Mouse (Mus musculus): Measurements from ENCODE around the gene Cym. TPM values are rescaled to one million over a fixed set of nuclear protein-coding genes. Genes with fewer than 3 reads are reported as not detected.

The Cym gene
- 0.12 and 0.13 TPM in 2 replicates for polyA plus RNA-seq (2015; fragmentation: Nextera tagmentation; extraction: Ambion mirVana)

DNA sequence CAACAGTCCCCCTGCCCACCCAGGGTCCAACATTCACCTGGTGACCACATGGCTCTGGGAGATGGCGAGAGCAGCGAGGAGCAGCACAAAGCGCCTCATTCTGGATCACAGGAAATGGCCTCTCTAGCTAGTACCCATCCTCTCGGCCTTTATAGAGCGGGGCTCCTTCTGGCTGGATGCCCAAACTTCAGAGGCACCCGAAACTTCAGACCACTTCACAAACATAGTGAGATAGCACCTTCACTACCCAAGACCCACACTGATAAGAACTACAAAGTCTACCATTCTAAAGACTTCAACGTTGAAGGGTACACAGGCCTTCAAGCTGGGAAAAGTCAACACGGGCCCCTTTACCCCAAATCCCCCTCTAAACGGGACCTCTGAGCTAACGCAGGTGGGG is at the start of gene Cym:
Cym (minus strand) TSS at position 125 of the 400 bp plus-strand sequence.
- Histone ChIP-seq H3K4me1 (ENCODE audit: control insufficient read depth, insufficient read depth, low read depth, low read length) (no peaks in the 10 kb centered on the region), H3K9me3 (ENCODE audit: control insufficient read depth, low read length) (no peaks in the 10 kb centered on the region), H3K27me3 (replicated peaks; ENCODE audit: control insufficient read depth, insufficient read depth, low read length) (no peaks in the 10 kb centered on the region), H3K4me2 (ENCODE audit: low read length) (no peak within 1 kb of the TSS), H3K9ac (ENCODE audit: low read depth, low read length) (no peak within 1 kb of the TSS), H3K27ac (ENCODE audit: low read depth, low read length) (no peak within 1 kb of the TSS), H3K4me3 (ENCODE audit: low read length) (no peak within 1 kb of the TSS), H3K36me3 (ENCODE audit: control insufficient read depth, insufficient read depth, low read length) (no peaks in the 10 kb centered on the region)
- 90% methylated on average over 10 of the region's 10 CpGs for WGBS
- ATAC-seq: no peak

DNA sequence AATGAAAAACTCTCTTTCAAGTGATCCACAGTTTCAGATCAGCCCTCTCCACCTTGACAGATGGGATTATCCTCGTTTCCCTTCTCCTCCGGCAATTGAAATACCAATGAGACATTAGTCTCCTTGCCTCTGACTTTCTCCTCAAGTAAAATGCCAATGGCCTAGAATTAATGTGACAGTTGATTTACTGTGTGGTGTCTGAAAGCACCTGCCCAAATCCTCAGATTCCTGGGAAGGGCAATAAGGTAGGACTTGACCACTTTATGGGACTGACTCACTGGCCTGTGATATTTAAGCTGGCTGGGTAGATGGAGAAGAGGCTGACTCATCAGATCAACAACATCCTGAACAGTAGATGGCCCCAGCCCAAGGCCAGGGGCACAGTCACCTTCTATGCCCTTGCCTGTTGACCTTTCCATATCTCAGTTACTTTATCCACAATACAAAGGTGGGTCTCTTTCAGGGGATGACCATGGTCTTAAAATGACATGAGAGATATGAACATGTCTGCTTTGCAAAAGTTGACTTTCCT is 45.3 kb upstream of the Cym start:
- WGBS: 75% methylated on average over 2 of the region's 2 CpGs
- H3K4me1 ChIP-seq (ENCODE audit: control insufficient read depth, insufficient read depth, low read depth, low read length): no peaks in the 10 kb centered on the region
- H3K36me3 ChIP-seq (ENCODE audit: control insufficient read depth, insufficient read depth, low read length): no peaks in the 10 kb centered on the region
- no peak overlapping the region for H3K4me3 ChIP-seq (ENCODE audit: low read length)
- no peak overlapping the region for H3K27ac ChIP-seq (ENCODE audit: low read depth, low read length)
- no peak overlapping the region for H3K9ac ChIP-seq (ENCODE audit: low read depth, low read length)
- no peak for ATAC-seq
- no peaks in the 10 kb centered on the region for H3K27me3 ChIP-seq (replicated peaks; ENCODE audit: control insufficient read depth, insufficient read depth, low read length)
- H3K4me2 ChIP-seq (ENCODE audit: low read length): no peak overlapping the region
- no peaks in the 10 kb centered on the region for H3K9me3 ChIP-seq (ENCODE audit: control insufficient read depth, low read length)

DNA sequence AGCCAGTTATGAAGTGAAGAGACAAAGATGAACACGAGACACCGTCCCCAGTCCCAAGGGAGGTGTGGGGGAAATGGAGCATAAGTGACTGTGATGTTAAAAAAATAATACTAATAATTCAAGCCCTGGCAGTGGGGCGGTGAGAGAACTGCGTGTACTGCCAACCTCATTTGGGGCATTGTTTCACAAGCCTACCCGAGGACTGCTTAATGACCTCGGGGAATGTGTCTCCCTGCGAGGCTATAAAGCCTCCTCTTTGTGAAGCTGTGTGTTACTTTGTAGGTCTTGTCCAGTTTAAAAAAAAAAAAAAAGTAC is 40.3 kb upstream of the Cym start:
- Histone ChIP-seq H3K9ac (ENCODE audit: low read depth, low read length) (no peak overlapping the region), H3K4me3 (ENCODE audit: low read length) (no peak overlapping the region), H3K4me1 (ENCODE audit: control insufficient read depth, insufficient read depth, low read depth, low read length) (peaks cover 7% of the 10 kb centered on the region), H3K9me3 (ENCODE audit: control insufficient read depth, low read length) (no peaks in the 10 kb centered on the region), H3K36me3 (ENCODE audit: control insufficient read depth, insufficient read depth, low read length) (no peaks in the 10 kb centered on the region), H3K4me2 (ENCODE audit: low read length) (no peak overlapping the region), H3K27me3 (replicated peaks; ENCODE audit: control insufficient read depth, insufficient read depth, low read length) (no peaks in the 10 kb centered on the region), H3K27ac (ENCODE audit: low read depth, low read length) (no peak overlapping the region)
- WGBS: 29% methylated on average over 7 of the region's 7 CpGs
- ATAC-seq: peak; percentile 46

DNA sequence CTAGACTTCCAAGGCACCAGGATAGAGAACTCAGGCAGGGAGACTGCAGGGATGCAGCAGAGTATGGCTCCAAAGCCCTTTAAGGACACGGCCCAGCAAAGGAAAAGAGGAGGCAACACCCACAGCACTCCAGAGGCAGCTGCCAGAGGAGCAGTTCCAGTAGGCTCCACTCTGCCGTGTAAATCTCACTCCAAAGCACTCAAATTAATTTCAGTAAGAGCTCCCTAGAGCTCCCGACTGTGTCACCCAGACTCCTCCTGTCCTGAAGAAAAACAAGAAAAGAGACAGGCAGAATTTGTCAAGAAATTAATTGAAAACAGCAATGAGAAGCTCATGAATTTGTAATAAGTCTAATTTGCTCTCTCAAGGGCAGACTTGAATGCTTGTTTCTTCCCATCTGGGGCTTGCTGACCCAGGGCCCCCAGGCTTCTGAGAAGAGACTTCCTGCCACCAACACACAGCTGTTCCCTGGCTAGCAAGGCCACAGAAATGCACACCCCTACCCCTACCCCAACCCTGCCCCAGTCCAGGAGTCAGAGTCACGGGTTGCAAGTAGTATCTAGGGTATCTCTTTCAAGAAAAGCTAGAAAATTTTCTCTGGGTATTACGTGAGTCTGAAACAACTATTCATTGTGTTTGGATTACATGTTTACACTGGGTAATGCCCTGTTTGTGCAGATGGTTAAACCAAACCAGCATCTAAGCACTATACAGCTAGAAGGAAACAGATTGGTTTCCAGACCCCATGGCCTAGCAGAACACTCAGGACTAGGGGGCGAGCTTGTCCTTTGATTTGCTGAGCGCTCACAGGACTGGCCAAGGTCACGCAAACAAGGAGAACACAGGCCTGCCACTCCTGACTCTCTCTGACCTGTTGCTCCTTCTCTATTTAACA is 39.7 kb upstream of the Cym start:
- WGBS: 36% methylated on average over 8 of the region's 8 CpGs
- Histone ChIP-seq H3K4me2 (ENCODE audit: low read length) (no peak overlapping the region), H3K4me1 (ENCODE audit: control insufficient read depth, insufficient read depth, low read depth, low read length) (peaks cover 7% of the 10 kb centered on the region), H3K27ac (ENCODE audit: low read depth, low read length) (no peak overlapping the region), H3K4me3 (ENCODE audit: low read length) (no peak overlapping the region), H3K36me3 (ENCODE audit: control insufficient read depth, insufficient read depth, low read length) (no peaks in the 10 kb centered on the region), H3K9ac (ENCODE audit: low read depth, low read length) (no peak overlapping the region), H3K9me3 (ENCODE audit: control insufficient read depth, low read length) (no peaks in the 10 kb centered on the region), H3K27me3 (replicated peaks; ENCODE audit: control insufficient read depth, insufficient read depth, low read length) (no peaks in the 10 kb centered on the region)
- ATAC-seq: peak; percentile 55

DNA sequence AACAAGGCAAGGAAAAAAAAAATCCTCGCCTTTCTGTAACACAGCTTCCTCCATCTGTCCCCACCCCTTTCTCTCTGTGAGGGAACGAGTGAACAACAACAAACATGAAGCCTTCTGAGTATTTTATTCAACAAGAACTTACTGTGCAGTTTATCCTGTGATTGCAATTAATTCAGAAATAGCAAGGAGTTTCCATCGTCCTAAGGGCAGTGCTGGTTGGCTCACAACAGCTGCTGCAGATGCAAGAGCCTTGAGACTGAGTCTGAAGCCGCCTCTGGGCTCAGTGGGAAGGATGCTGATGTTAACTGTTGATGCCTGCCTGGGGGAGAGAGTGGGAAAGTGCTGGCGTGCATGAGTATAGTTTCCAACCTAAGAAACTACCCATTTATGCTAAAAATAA is 36.4 kb upstream of the Cym start:
- no peaks in the 10 kb centered on the region for H3K27me3 ChIP-seq (replicated peaks; ENCODE audit: control insufficient read depth, insufficient read depth, low read length)
- peaks cover 7% of the 10 kb centered on the region for H3K4me1 ChIP-seq (ENCODE audit: control insufficient read depth, insufficient read depth, low read depth, low read length)
- H3K4me3 ChIP-seq (ENCODE audit: low read length): no peak overlapping the region
- H3K4me2 ChIP-seq (ENCODE audit: low read length): no peak overlapping the region
- WGBS: 47% methylated on average over 5 of the region's 5 CpGs
- no peak overlapping the region for H3K9ac ChIP-seq (ENCODE audit: low read depth, low read length)
- no peaks in the 10 kb centered on the region for H3K9me3 ChIP-seq (ENCODE audit: control insufficient read depth, low read length)
- no peaks in the 10 kb centered on the region for H3K36me3 ChIP-seq (ENCODE audit: control insufficient read depth, insufficient read depth, low read length)
- no peak for ATAC-seq
- no peak overlapping the region for H3K27ac ChIP-seq (ENCODE audit: low read depth, low read length)

DNA sequence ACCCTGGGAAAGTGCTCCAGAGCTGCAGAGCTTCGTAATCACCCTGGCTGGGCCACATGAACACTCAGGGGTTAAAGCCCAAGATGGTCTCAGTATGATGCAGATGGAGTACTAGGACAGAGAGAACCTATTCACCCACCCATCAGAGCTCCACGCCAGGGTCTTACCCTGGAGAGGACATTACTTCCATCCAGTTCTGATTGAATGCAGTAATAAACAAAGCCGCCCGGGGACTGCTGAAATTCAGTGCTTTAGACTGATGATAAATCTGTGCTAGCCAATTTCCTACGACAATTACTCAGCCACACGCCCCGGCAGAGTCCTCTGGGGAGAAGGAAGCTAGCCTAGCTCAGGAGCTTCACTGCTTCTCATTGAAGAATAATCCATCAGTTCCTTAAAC is 35.2 kb upstream of the Cym start:
- no peaks in the 10 kb centered on the region for H3K36me3 ChIP-seq (ENCODE audit: control insufficient read depth, insufficient read depth, low read length)
- peak; percentile 27; the same call in 1 of the 2 replicates for ATAC-seq
- no peak overlapping the region for H3K27ac ChIP-seq (ENCODE audit: low read depth, low read length)
- H3K27me3 ChIP-seq (replicated peaks; ENCODE audit: control insufficient read depth, insufficient read depth, low read length): no peaks in the 10 kb centered on the region
- H3K4me2 ChIP-seq (ENCODE audit: low read length): no peak overlapping the region
- 40% methylated on average over 7 of the region's 7 CpGs for WGBS
- no peaks in the 10 kb centered on the region for H3K9me3 ChIP-seq (ENCODE audit: control insufficient read depth, low read length)
- H3K4me1 ChIP-seq (ENCODE audit: control insufficient read depth, insufficient read depth, low read depth, low read length): peaks cover 7% of the 10 kb centered on the region
- H3K4me3 ChIP-seq (ENCODE audit: low read length): no peak overlapping the region
- no peak overlapping the region for H3K9ac ChIP-seq (ENCODE audit: low read depth, low read length)

DNA sequence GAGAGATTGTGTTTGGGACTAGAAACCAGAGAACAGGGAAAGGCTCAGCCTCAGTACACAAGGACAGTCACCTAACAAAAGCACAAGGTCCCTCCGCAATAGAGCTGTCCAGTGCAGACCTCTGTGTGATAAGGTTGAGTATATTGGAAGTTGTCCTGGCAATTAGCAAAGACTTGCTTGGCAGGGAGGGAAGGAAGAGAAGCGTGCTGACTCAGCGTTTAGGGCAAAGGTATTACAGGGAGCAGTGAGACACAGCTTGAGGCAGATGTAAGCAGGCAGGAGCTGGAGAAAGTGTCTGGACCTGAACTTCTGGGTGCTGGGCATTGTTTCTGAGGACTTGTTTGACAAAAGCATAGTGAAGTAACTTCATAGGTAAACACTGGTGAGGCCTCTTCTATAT is 34.5 kb upstream of the Cym start:
- no peaks in the 10 kb centered on the region for H3K9me3 ChIP-seq (ENCODE audit: control insufficient read depth, low read length)
- no peak overlapping the region for H3K4me3 ChIP-seq (ENCODE audit: low read length)
- no peak overlapping the region for H3K4me2 ChIP-seq (ENCODE audit: low read length)
- 0 out of 2 replicates have a peak, but pooled peaks have one; percentile 19 for ATAC-seq
- 82% methylated on average over 3 of the region's 3 CpGs for WGBS
- H3K27ac ChIP-seq (ENCODE audit: low read depth, low read length): no peak overlapping the region
- no peaks in the 10 kb centered on the region for H3K27me3 ChIP-seq (replicated peaks; ENCODE audit: control insufficient read depth, insufficient read depth, low read length)
- no peak overlapping the region for H3K9ac ChIP-seq (ENCODE audit: low read depth, low read length)
- no peaks in the 10 kb centered on the region for H3K36me3 ChIP-seq (ENCODE audit: control insufficient read depth, insufficient read depth, low read length)
- H3K4me1 ChIP-seq (ENCODE audit: control insufficient read depth, insufficient read depth, low read depth, low read length): peaks cover 7% of the 10 kb centered on the region

DNA sequence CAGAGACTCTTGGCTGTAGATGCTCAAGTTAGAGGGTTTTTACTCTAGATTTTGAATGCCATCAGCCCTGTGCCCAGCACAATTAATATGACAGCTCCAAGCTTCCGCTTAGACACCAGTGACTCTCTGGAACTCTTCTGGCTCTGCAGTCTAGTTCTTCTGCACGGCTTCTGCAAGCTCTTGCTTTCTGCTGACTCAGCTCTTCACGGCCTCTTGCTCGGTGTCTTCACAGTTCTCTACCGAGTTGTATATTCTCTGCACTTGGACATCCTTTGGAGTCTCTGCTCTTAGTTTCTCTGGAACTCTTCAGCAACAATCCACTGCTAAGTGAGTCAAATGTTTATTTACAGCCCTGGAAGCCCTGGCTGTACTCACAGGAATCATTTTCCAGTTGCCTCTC is 32.4 kb upstream of the Cym start:
- H3K4me1 ChIP-seq (ENCODE audit: control insufficient read depth, insufficient read depth, low read depth, low read length): peaks cover 4% of the 10 kb centered on the region
- WGBS: 79% methylated on average over 5 of the region's 5 CpGs
- H3K9ac ChIP-seq (ENCODE audit: low read depth, low read length): no peak overlapping the region
- ATAC-seq: no peak
- H3K9me3 ChIP-seq (ENCODE audit: control insufficient read depth, low read length): no peaks in the 10 kb centered on the region
- no peaks in the 10 kb centered on the region for H3K36me3 ChIP-seq (ENCODE audit: control insufficient read depth, insufficient read depth, low read length)
- no peak overlapping the region for H3K4me3 ChIP-seq (ENCODE audit: low read length)
- H3K27ac ChIP-seq (ENCODE audit: low read depth, low read length): no peak overlapping the region
- no peak overlapping the region for H3K4me2 ChIP-seq (ENCODE audit: low read length)
- H3K27me3 ChIP-seq (replicated peaks; ENCODE audit: control insufficient read depth, insufficient read depth, low read length): no peaks in the 10 kb centered on the region

DNA sequence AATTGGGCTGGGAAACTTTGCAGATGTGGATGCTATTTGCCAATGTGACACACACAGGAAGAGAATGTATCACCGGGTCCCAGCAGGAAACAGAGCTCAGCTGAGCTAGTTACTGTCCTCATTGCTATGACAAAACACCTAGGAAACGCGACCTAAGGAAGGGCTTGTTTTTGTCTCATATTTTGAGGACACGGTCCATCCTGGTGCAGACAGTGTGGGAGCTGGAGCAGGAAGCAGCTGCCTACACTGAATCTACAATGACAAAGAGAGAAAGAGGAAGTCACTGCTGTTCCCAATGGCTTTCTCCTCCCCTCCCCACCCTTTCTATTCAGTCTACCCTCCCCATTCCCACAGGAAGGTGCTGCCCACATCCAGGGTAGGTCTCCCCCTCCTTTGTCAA is 30.5 kb upstream of the Cym start:
- Histone ChIP-seq H3K27me3 (replicated peaks; ENCODE audit: control insufficient read depth, insufficient read depth, low read length) (no peaks in the 10 kb centered on the region), H3K4me1 (ENCODE audit: control insufficient read depth, insufficient read depth, low read depth, low read length) (peaks cover 3% of the 10 kb centered on the region; the same call in 1 of the 2 replicates)
- 77% methylated on average over 4 of the region's 4 CpGs for WGBS

More for the DNA sequence above, 30.5 kb upstream of the Cym start:
- Histone ChIP-seq H3K27ac (ENCODE audit: low read depth, low read length) (no peak overlapping the region), H3K9ac (ENCODE audit: low read depth, low read length) (no peak overlapping the region), H3K4me3 (ENCODE audit: low read length) (no peak overlapping the region), H3K36me3 (ENCODE audit: control insufficient read depth, insufficient read depth, low read length) (no peaks in the 10 kb centered on the region), H3K4me2 (ENCODE audit: low read length) (no peak overlapping the region), H3K9me3 (ENCODE audit: control insufficient read depth, low read length) (no peaks in the 10 kb centered on the region)
- no peak for ATAC-seq

All from hindbrain, embryonic 16.5 days (tissue).